Mouse (Mus musculus) liver, embryonic 13.5 days (tissue): Measurements from ENCODE around the gene Lingo3. TPM values are rescaled to one million over a fixed set of nuclear protein-coding genes. Genes with fewer than 3 reads are reported as not detected.

Experiments
- ATAC-seq: fragments of 200-750 bp; cut with Nextera tagmentation; 2 replicates; pipeline ENCODE4 v1.8.0; 2017; ENCODE audit warnings: low read depth, mild to moderate bottlenecking, moderate number of reproducible peaks, moderate library complexity
- DNase-seq: peaks from one replicate; pipeline ENCODE4 v3.0.0; 2022
- H3K27ac ChIP-seq: fragments of 300-500 bp; sonication (generic); 2 replicates; pipeline ENCODE4 v1.5.1; 2015; ENCODE audit warnings: moderate library complexity, mild to moderate bottlenecking, inconsistent platforms
- H3K27me3 ChIP-seq: fragments of 300-500 bp; sonication (generic); 2 replicates; pipeline ENCODE4 v1.6.1; 2015; ENCODE audit warnings: mild to moderate bottlenecking, inconsistent platforms
- H3K36me3 ChIP-seq: fragments of 300-500 bp; sonication (generic); 2 replicates; pipeline ENCODE4 v1.6.1; 2015; ENCODE audit warnings: mild to moderate bottlenecking, inconsistent platforms
- H3K4me1 ChIP-seq: fragments of 300-500 bp; sonication (generic); replicated peaks from 2 replicates; pipeline ENCODE4 v1.6.1; 2015; ENCODE audit warnings: inconsistent platforms
- H3K4me2 ChIP-seq: fragments of 300-500 bp; sonication (generic); 2 replicates; pipeline ENCODE4 v1.6.1; 2015; ENCODE audit warnings: inconsistent platforms, mild to moderate bottlenecking, moderate library complexity
- H3K4me3 ChIP-seq: fragments of 300-500 bp; sonication (generic); replicated peaks from 2 replicates; pipeline ENCODE4 v1.5.1; 2015; ENCODE audit warnings: mild to moderate bottlenecking, inconsistent platforms
- H3K9ac ChIP-seq: fragments of 300-500 bp; sonication (generic); 2 replicates; pipeline ENCODE4 v1.6.1; 2015; ENCODE audit warnings: mild to moderate bottlenecking, inconsistent platforms
- H3K9me3 ChIP-seq: fragments of 300-500 bp; sonication (generic); replicated peaks from 2 replicates; pipeline ENCODE4 v1.6.1; 2016; ENCODE audit warnings: inconsistent platforms
- WGBS: fragments of 180-500 bp; shearing (Covaris S2); methylation state at CpG from one replicate; pipeline ENCODE4 v1.1.7; 2015; ENCODE audit not compliant: insufficient replicate concordance; 5-methylcytosine and 5-hydroxymethylcytosine counted together
- polyA plus RNA-seq: library from polyadenylated mRNA; unstranded; fragments of >200 nt; fragmentation: Nextera tagmentation; extraction: Ambion mirVana; gene quantifications from 2 replicates; pipeline ENCODE4 v1.2.1, GENCODE M21; 2015

Lingo3 gene
- polyA plus RNA-seq, 1 experiment from 2014 or later, result not detected

DNA sequence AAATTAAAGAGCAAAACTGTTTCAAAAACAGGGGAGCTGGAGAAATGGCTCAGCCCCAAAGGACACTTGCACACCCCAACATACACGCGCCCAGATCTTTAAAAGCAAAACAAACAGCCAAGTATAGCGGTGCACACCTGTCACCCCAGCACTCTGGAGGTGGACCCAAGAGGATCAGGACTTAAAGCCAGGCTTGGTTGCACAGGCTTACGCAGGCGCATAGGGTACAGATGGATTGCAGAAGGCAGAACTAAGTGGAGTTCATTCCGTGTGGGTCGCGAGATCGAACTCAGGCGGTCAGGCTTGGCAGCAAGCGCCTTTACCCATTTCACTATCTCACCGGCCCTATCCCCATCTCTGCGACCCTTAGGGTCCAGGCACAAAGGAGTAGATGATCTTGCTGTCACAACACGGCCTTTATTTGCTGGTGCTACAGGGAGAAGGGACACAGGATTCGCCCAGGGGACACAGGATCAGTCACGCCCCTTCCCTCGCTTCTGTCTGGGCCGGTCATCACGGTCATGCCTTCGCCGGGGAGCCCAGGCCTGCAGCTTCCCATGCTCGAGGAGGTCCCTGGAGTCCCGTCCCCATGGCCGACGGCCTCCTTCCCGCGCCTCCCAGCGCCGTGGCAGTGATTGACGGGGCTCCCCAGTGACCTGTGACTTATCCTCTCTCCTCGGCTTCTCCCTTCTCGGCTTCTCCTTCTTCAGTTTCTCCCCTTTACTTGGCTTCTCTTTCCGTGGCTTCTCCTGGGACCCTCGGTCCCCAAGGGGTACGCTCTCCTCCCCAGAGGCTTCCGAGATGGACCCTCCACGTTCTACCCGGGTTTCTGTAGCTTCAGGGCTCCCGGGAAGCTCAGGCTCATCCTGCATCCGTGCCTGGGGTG, 35.5 kb downstream of the Lingo3 start:
- Histone ChIP-seq H3K9ac (peak overlapping the region; percentile 67; the same call in 1 of the 2 replicates), H3K4me2 (peak overlapping the region; percentile 82), H3K9me3 (no peaks in the 10 kb centered on the region), H3K36me3 (peaks cover 23% of the 10 kb centered on the region), H3K4me1 (peaks cover 59% of the 10 kb centered on the region), H3K4me3 (peak overlapping the region; percentile 16), H3K27ac (no peak overlapping the region), H3K27me3 (peaks cover 70% of the 10 kb centered on the region)
- ATAC-seq (no peak), DNase-seq (no peak)
- WGBS, result 20% methylated on average over 40 of the region's 40 CpGs

DNA sequence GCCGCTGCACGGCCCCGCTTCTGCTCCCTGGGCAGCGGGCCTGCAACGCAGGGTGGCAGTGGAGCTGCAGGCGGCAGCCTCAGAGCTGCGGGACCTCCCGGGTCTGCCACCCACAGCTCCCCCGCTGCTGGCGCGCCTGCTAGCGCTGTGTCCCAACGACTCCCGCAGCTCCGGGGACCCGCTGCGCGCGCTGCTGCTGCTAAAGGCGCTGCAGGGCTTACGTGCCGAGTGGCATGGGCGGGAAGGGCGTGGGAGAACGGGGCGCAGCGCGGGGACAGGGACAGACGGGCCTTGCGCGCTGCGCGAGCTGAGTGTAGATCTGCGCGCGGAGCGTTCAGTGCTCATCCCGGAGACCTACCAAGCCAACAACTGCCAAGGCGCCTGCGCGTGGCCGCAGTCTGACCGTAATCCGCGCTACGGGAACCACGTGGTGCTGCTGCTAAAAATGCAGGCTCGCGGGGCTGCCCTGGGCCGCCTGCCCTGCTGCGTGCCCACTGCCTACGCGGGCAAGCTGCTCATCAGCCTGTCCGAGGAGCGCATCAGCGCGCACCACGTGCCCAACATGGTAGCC, 36.7 kb downstream of the Lingo3 start:
- under 1% methylated on average over 58 of the region's 58 CpGs for WGBS
- Histone ChIP-seq H3K4me1 (peaks cover 59% of the 10 kb centered on the region), H3K9me3 (no peaks in the 10 kb centered on the region), H3K9ac (peak overlapping the region; percentile 67), H3K4me2 (peak overlapping the region; percentile 82), H3K36me3 (peaks cover 35% of the 10 kb centered on the region), H3K27ac (peak overlapping the region; percentile 39), H3K27me3 (peaks cover 61% of the 10 kb centered on the region), H3K4me3 (peak overlapping the region; percentile 60)
- ATAC-seq, result peak; percentile 28; the same call in 1 of the 2 replicates
- peak; percentile 46 for DNase-seq

- Histone ChIP-seq H3K9me3 (no peaks in the 10 kb centered on the region), H3K4me2 (peak overlapping the region; percentile 82), H3K36me3 (peaks cover 41% of the 10 kb centered on the region), H3K27ac (peak overlapping the region; percentile 39), H3K27me3 (peaks cover 54% of the 10 kb centered on the region), H3K4me3 (peak overlapping the region; percentile 60), H3K4me1 (peaks cover 60% of the 10 kb centered on the region), H3K9ac (peak overlapping the region; percentile 67)
- DNase-seq (no peak), ATAC-seq (peak; percentile 9; the same call in 1 of the 2 replicates)
- 60% methylated on average over 34 of the region's 34 CpGs for WGBS
Measured at GRCm38 (mm10) chr10:80806341-80807056, 37.3 kb downstream of the Lingo3 start.

GRCm38 (mm10) chr10:80805925-80806324, 37.9 kb downstream of the Lingo3 start:
- peaks cover 66% of the 10 kb centered on the region for H3K4me1 ChIP-seq
- no peak overlapping the region for H3K4me3 ChIP-seq
- no peaks in the 10 kb centered on the region for H3K9me3 ChIP-seq
- DNase-seq (peak; percentile 72), ATAC-seq (peak; percentile 66)
- H3K27me3 ChIP-seq, result peaks cover 49% of the 10 kb centered on the region
- H3K27ac ChIP-seq, result no peak overlapping the region; the same call in 1 of the 2 replicates
- peaks cover 47% of the 10 kb centered on the region for H3K36me3 ChIP-seq
- WGBS, result 15% methylated on average over 3 of the region's 3 CpGs
- no peak overlapping the region for H3K9ac ChIP-seq
- H3K4me2 ChIP-seq, result peak overlapping the region; percentile 82; the same call in 1 of the 2 replicates

DNA sequence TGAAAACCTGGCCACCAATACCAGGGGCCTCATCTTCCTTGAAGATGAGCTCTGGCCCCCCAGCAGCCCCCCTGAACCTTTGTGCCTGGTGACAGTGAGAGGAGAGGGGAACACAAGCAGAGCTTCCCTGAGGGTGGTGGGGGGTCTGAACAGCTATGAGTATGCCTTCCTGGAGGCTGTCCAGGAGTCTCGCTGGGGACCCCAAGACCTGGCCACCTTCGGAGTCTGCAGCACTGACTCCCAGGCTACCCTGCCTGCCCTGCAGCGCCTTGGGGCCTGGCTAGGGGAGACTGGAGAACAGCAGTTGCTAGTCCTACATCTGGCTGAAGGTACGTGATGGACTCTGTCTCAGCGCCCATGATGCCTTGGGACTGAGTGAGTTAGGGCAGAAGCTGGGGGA, 38.5 kb downstream of the Lingo3 start:
- Histone ChIP-seq H3K36me3 (peaks cover 52% of the 10 kb centered on the region), H3K4me2 (no peak overlapping the region), H3K9me3 (no peaks in the 10 kb centered on the region), H3K27ac (0 out of 2 replicates have a peak overlapping the region, but pooled peaks have one; percentile 10), H3K4me3 (no peak overlapping the region), H3K9ac (no peak overlapping the region), H3K27me3 (peaks cover 43% of the 10 kb centered on the region), H3K4me1 (peaks cover 70% of the 10 kb centered on the region)
- ATAC-seq (no peak), DNase-seq (no peak)
- 75% methylated on average over 5 of the region's 5 CpGs for WGBS

- ATAC-seq, result no peak
- Histone ChIP-seq H3K36me3 (peaks cover 55% of the 10 kb centered on the region), H3K9ac (no peak within 1 kb of the TSS), H3K27ac (peak within 1 kb of the TSS; percentile 10; the same call in 1 of the 2 replicates), H3K9me3 (no peaks in the 10 kb centered on the region), H3K4me2 (0 out of 2 replicates have a peak within 1 kb of the TSS, but pooled peaks have one; percentile 82), H3K27me3 (peaks cover 39% of the 10 kb centered on the region), H3K4me3 (no peak within 1 kb of the TSS), H3K4me1 (peaks cover 70% of the 10 kb centered on the region)
- DNase-seq, result no peak
- 58% methylated on average over 6 of the region's 6 CpGs for WGBS
Measured at GRCm38 (mm10) chr10:80804916-80805315, 38.9 kb downstream of the Lingo3 start, which contains the start of gene Amh. Gene Amh, plus strand, starts transcription at chr10:80805243.

DNA sequence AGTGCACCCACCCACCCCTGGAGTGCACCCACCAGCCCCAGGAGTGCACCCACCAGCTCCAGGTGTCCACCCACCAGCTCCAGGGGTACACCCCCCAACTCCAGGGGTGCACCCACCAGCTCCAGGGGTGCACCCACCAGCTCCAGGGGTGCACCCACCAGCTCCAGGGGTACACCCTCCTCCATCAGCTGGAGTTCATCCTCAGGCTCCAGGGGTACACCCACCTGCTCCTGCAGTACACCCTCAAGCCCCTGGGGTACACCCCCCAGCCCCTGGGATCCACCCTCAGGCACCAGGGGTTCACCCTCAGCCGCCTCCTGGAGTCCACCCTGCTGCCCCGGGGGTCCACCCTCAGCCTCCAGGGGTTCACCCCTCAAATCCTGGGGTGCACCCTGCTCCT, 39.5 kb downstream of the Lingo3 start:
- Histone ChIP-seq H3K9me3 (no peaks in the 10 kb centered on the region), H3K4me2 (no peak overlapping the region), H3K4me1 (peaks cover 73% of the 10 kb centered on the region), H3K9ac (no peak overlapping the region), H3K27me3 (peaks cover 33% of the 10 kb centered on the region), H3K27ac (no peak overlapping the region), H3K36me3 (peaks cover 55% of the 10 kb centered on the region), H3K4me3 (no peak overlapping the region)
- WGBS, result 95% methylated on average over 2 of the region's 2 CpGs
- ATAC-seq (no peak), DNase-seq (no peak)

DNA sequence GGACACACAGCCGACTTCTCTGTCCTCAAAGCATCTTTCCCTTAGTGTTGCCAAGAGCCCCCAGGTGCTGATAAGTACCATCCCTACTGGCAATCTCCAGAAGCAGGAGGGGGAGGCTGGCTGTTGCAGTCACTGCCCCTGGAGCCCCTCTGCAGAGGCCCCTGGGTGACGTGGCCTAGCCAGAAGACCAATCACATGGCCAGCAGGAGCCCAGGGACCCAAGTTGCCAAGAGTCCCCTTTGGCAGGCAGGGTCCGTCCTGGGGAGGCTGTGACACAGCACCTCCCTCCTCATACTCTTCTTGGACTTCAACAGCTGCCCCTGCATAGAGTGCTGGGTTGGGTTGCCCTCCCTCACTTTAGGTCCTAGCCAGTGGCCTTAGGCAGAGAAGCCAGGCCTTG, 40.8 kb downstream of the Lingo3 start:
- WGBS, result 78% methylated on average over 3 of the region's 3 CpGs
- Histone ChIP-seq H3K4me3 (no peak overlapping the region), H3K27ac (no peak overlapping the region), H3K36me3 (peaks cover 55% of the 10 kb centered on the region), H3K4me1 (peaks cover 62% of the 10 kb centered on the region), H3K4me2 (no peak overlapping the region), H3K9ac (no peak overlapping the region), H3K27me3 (peaks cover 19% of the 10 kb centered on the region), H3K9me3 (no peaks in the 10 kb centered on the region)
- no peak for DNase-seq
- ATAC-seq, result no peak

DNA sequence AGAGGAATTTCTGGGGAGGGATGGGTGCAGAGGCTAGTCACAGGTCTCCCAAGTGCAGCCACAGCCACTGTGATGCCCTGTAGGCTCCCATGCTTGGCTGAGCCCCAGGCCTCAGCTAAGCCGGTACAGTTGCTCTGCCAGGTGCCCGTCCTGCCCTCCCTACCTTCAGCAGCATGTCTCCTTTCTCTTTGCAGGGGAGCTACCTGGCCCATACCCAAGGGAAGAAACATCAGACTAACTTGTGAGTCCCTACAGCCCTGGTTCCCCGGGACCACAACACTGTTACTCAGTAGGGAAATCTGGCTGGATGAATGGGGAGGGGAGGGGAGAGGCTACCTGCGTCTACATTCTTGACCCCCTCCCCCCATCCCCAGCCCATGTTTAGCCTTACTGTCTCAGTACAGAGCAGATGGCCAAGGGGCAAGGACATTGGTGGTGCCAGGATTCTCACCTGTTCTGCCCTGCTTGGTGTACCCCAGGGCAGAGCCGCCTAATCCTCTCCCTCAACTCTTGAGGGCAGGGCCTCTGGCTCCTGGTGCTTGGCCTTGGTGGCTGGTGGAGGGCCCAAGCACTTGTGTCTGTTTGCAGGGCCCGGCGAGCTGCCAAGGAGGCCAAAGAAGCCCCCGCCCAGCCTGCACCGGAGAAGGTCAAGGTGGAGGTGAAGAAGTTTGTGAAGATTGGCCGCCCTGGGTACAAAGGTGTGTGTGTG, 41.5 kb downstream of the Lingo3 start:
- 86% methylated on average over 10 of the region's 10 CpGs for WGBS
- no peak overlapping the region for H3K4me2 ChIP-seq
- peaks cover 56% of the 10 kb centered on the region for H3K4me1 ChIP-seq
- H3K27ac ChIP-seq, result no peak overlapping the region
- ATAC-seq, result no peak
- H3K4me3 ChIP-seq, result no peak overlapping the region
- H3K9me3 ChIP-seq, result no peaks in the 10 kb centered on the region
- peaks cover 13% of the 10 kb centered on the region for H3K27me3 ChIP-seq
- peaks cover 55% of the 10 kb centered on the region for H3K36me3 ChIP-seq
- no peak for DNase-seq
- no peak overlapping the region for H3K9ac ChIP-seq

DNA sequence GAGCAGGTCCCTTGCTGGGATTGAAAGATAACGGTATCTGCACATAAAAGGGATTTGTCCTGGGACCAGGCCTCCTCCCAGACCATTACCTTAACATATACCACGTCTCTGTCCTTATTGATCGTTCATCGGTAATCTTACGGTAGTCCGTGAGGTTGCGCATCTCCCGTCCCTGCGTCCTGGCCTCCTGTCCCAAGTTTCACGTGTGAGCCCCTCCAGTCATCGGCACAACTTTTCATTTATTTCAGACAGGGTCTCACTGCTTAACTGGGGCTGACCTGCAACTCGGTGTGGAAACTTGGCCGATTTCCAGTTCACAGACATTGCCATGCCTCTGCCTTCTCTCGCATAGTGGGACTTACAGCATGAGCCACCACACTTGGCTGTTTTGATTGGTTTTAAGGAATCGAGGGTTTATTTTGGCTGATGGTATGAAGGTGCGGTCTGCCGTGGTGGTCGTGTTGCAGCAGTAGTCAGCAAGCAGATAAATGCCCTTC, 44.7 kb downstream of the Lingo3 start:
- Histone ChIP-seq H3K4me3 (peak overlapping the region; percentile 90), H3K9ac (peak overlapping the region; percentile 95), H3K27ac (peak overlapping the region; percentile 92), H3K4me1 (peaks cover 44% of the 10 kb centered on the region), H3K27me3 (no peaks in the 10 kb centered on the region), H3K9me3 (no peaks in the 10 kb centered on the region), H3K36me3 (peaks cover 67% of the 10 kb centered on the region), H3K4me2 (peak overlapping the region; percentile 78)
- WGBS, result 1% methylated on average over 18 of the region's 18 CpGs
- DNase-seq (no peak), ATAC-seq (no peak)
